Mouse (Mus musculus) monocyte, adult 2 months (primary cell): ENCODE data around the gene Fbxl20.

Source experiments
- DNase-seq, 2 experiments: peaks; one replicate each; pipeline ENCODE4 v3.0.0; 2022; ENCODE audit warnings: low spot score in 2 of 2, low read depth in 1 of 2

The Fbxl20 gene

DNA sequence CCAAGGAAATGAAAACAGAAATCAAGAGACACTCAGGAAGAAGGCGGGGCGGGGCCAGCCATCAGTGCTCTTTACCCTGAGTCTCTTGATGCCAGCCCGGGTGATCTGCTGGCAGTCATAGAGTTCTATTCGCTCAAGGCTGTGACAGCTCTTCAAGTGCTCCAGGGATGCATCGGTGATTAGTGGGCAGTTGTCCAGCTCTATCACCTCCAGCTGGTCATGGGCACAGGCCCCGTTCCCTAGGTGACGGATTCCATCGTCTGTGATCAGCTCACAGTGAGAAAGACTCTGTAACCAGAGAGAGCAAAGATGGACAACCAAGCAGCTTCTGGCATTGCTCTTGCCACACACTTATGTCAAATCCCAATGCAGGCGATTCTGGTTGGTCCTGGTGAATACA lies 59.6 kb downstream of the Fbxl20 start:
- no peak for DNase-seq

DNA sequence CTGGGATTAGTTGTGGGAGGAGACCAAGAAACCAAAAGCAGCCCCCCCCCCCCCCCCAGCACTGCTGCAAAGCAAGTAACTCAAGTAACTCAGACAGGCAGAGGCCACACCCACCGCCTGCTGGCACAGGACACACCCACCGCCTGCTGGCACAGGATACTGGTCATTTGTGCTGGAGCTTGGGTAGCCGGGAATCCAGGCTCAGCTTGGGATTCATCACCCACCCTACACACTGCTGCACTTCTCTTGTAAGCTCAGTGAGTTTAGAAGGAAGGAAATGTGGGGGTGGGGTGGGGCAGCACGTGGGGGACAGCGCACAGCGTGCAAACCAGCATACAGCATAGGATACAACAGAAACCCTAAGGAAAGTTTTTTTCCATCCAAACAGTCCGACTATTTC lies 62.0 kb downstream of the Fbxl20 start:
- no peak for DNase-seq

DNA sequence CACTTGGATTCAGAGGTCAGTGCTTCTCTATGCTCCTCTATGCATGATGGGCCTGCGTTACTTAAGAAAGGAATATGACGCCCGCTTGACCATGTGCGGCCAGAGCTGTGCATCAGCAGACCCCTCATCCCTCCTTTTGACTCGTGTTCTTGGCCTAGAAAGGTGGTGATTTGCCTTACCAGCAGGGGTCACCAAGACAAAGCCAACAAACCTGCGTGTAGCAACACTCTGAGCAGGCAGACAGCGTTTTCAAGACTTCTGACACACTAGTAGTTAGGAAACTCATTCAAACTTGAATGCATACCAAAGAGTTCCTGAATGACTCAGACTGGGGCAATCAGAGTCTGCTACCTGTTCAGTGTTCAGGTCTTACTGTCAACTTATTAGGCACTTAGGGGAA lies 63.6 kb downstream of the Fbxl20 start:
- no peak for DNase-seq

GRCm38 (mm10) chr11:98086141-98086540 lies 64.1 kb downstream of the Fbxl20 start:
- no peak for DNase-seq

DNA sequence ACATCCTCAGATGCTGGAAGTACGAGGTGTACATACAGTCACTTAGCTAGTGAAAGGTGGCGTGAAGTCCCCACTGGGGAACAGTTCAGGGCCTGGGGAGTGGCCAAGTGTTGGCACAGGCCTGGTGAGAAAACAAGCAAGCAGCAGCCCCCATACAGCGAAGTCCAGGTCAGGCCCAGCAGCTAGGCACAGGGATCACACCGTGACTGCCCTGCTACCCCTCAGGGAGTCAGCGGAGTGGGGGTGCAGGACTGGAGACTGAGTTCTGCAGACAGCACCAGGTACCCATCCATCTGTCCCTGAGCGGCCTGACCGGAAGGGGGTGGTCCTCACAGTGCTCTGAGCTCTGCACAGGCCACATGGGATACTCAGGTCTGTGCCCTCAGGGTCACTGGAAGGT lies 67.5 kb downstream of the Fbxl20 start:
- no peak for DNase-seq

DNA sequence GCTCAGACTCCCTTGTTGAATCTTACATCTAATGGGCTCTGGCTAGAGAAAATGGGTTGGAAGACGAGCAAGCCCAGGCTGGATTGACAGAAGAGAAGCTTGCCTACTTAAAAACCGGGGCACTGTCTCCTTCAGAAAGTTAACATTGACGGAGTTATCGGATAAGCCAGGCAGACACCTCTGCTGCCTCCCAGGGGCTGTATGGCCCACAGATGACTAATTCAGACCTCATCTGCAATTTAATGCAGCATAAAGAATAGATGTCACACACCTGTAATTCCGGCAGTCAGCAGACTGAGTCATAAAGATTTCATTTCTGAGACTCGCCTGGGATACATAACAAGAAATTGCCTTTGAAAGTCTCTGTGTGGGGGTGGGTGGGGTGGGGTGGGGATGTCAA lies 69.8 kb downstream of the Fbxl20 start:
- DNase-seq, result no peak

GRCm38 (mm10) chr11:98077086-98077485 lies 73.1 kb downstream of the Fbxl20 start:
- no peak for DNase-seq

DNA sequence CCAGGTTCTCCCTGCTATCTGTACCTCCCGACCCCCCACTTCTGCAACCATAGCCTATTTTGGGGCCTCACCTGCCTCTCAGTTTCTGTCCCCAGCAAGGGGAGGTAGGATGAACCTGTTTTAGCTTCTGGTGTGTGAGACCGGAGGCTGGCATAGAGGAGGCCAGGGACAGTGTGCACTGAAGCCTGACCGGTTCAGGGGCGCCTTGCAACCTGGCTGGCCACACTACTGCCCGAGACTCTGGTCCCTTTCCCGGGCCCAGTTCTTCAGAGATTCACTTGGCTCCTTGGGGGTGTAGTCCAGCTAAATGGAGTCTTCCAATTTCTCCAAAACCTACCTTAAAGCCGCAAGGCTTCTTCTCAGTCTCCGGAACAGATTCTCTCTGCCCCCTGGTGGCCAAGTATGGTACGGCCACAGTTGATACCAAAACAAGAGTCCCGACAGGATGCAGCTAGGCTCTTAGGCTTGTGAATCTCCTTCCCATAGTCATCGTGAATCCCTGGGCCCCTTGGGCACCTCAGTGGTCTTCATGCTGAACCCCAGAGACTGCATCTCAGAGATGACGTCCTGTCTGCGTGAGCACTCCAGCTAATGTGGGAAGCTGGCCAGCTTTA lies 74.9 kb downstream of the Fbxl20 start:
- peak; percentile 49 to 76 for DNase-seq

GRCm38 (mm10) chr11:98073442-98073841 lies 76.8 kb downstream of the Fbxl20 start:
- DNase-seq, result no peak

DNA sequence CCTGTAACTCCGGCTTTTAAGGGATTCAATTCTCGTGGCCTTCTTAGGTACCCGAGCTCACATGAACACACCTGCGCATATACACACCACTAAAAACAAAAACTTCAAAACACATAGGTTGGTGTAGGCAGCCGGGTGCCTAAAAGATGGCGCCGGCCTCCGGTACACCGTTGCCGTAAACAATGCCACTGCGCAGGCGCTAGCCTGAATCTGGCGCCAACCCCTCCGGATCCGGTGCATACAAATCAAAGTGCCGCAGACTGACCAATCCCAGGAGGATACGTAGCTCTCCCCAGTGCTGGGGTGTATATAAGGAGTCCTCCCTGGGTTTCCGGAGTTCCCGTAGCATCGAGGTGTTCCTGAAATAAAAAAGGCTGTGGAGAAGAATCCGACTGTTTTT lies 82.9 kb downstream of the Fbxl20 start:
- no peak for DNase-seq

- DNase-seq, result no peak
These were observed 84.0 kb downstream of the Fbxl20 start for GRCm38 (mm10) chr11:98066201-98066600.

DNA sequence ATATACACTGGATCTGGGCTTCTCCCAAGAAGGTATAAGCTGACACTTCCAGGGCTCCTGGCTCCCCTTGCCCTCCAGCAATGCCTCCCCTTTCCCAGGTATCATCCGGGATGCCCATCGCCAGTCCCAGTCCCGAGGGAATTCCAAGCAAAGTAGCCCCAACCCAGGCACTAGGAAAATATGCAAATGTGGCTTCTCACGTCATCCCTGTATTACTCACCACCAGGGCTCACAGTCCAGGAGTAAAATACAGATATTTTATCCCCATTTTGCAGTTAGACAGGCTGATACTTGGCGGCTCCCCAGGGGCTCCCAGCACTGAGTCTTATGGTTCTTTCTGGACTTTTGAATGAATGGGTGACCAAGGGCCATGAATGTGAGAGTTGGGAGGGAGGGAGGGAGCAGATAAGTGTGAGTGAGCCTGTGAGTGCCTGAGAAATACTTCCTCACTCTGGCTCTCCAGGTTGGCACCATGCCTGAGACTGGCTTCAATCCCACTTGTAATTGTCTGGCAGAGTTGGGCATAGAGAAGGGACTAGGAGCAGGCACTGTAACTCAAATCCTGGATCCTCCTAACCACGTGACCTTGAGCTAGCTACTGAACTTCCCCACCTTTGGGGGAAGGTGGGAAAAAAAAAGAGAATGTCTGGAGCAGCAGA lies 88.2 kb downstream of the Fbxl20 start:
- DNase-seq, result no peak

GRCm38 (mm10) chr11:98061441-98061840 lies 88.8 kb downstream of the Fbxl20 start:
- DNase-seq, result no peak

GRCm38 (mm10) chr11:98060104-98060692 lies 90.0 kb downstream of the Fbxl20 start:
- no peak for DNase-seq

DNA sequence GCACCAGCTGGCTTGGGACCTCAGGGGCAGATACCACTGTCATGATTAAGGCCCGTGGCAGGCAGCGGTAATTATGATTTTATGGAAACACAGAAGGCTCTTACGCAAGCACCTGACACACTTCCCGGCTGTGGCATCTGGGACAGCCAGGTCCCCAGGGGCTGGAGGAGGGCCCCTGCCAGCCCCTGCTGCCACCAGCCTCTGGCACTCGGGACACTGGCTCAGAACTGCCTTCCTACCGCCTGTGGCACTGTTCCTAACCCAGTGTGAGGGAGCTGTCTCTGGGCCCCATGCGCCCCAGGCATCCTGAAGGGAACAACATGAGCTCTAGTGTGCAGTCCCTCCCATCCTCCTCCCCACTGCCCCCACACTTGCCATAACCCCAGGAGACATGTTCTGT lies 90.5 kb downstream of the Fbxl20 start:
- no peak for DNase-seq

DNA sequence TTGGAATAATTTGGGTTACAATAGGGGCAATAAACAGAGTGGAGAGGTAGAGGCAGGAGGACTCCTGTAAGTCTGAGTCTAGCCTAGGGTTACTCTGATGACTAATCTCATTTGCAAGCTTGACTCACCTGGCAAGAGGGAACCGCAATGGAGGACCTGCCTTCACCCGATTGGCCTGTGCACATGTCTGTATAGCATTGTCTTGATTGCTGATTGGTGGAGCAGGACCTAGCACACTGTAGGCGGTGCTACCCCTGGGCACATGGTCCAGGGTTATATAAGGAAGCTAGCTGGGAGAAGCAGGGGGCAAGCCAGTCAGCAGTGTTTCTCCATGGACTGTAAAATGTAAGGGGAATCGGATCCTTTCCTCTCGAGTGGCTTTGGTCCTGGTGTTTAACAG lies 92.2 kb downstream of the Fbxl20 start:
- DNase-seq, result no peak

DNA sequence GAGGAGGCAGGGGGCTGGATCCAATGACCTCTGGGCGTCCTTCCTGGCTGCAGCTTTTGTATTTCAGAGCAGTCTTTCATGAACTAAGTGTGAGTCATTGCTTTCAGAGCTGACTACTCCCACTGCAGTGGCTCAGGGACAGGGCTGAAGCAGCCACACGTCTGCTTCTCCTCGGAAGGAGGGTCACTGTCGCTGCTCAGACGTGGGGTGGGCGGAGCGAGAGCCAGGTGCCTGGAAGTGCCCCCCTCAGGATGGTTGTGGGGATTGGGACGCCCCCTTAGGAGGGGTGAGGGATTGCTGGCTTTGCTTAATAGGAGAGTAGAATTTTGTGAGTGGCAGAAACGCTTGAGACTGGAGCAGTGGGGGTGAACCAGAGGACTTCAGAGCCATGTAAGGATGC lies 92.7 kb downstream of the Fbxl20 start:
- no peak for DNase-seq

DNA sequence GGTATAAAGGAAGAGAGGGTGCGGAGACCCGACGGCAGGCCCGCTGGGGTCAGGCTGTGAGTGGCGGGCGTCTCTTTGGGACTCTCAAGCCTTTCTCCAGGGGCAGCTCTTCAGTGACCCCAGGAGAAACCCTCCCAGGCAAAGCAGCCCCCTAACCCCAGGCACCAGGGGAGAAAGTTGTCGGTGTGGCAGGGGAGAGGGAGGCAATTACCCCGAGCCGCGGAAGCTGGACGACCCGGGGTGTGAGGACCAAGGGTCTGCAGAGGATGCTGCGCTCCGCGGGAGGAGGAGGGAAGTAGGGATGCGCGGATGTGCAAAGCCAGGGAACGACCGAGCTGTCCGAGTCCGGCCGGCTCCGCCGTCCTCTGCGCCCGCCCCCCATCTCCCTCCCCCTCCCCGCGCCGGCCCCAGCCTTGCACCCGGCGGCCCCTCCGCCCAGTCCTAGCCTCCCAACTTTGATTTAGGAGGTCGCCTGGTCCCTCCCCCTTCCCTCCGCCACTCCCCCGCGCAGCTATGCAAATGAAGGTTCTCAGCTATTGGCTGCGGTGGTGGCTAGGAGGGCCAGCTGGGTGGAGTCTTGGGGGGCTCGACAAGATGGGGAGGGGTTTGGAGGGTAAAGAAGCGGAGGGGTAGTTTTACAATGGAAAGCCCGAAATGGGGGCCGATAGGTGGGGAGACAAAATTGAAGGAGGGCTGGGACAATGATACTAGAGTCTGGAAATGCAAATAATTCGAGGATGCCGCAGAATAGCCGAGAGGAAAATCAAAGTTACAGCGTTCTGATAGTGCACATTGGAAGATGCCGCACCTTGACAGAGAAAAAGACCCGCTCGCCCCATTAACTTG lies 97.0 kb downstream of the Fbxl20 start, which contains the start of gene Stac2:
Stac2 (minus strand) TSS at position 474 of the 846 bp plus-strand sequence.
- DNase-seq, result no peak

- no peak for DNase-seq
These were observed 97.8 kb downstream of the Fbxl20 start for GRCm38 (mm10) chr11:98052129-98052988.

- DNase-seq, result no peak
These were observed 98.5 kb downstream of the Fbxl20 start for GRCm38 (mm10) chr11:98051611-98052128.

- no peak for DNase-seq
These were observed 99.3 kb downstream of the Fbxl20 start for GRCm38 (mm10) chr11:98050940-98051339.
